Mouse (Mus musculus) heart, embryonic 16.5 days (tissue): ENCODE measurements at regions not wholly inside any gene's neighbourhood (a gene's known extent, or its start where the extent isn't known, plus 50 kb on each side); places are given as distances from the start of the nearest gene placed in this dataset. TPM values are rescaled to one million over a fixed set of nuclear protein-coding genes. Genes with fewer than 3 reads are reported as not detected.

Source experiments
- ATAC-seq: fragments of 200-750 bp; cut with Nextera tagmentation; replicated peaks from 2 replicates; pipeline ENCODE4 v1.8.0; 2017; ENCODE audit warnings: moderate number of reproducible peaks; ENCODE audit not compliant: insufficient read depth, low FRiP score; ENCODE audit errors: extremely low read depth
- H3K27ac ChIP-seq: fragments of 300-500 bp; sonication (generic); 2 replicates; pipeline ENCODE4 v1.5.1; 2014; ENCODE audit warnings: mild to moderate bottlenecking, low read length, control low read depth, moderate library complexity
- H3K27me3 ChIP-seq: fragments of 300-500 bp; sonication (generic); 2 replicates; pipeline ENCODE4 v1.6.1; 2014; ENCODE audit warnings: low read length, mixed read lengths; ENCODE audit not compliant: control insufficient read depth, insufficient read depth
- H3K36me3 ChIP-seq: fragments of 300-500 bp; sonication (generic); 2 replicates; pipeline ENCODE4 v1.6.1; 2014; ENCODE audit not compliant: control insufficient read depth, insufficient read depth
- H3K4me1 ChIP-seq: fragments of 300-500 bp; sonication (generic); 2 replicates; pipeline ENCODE4 v1.6.1; 2014; ENCODE audit warnings: low read length, mixed read lengths; ENCODE audit not compliant: control insufficient read depth, insufficient read depth
- H3K4me2 ChIP-seq: fragments of 300-500 bp; sonication (generic); 2 replicates; pipeline ENCODE4 v1.6.1; 2014; ENCODE audit warnings: low read depth, mild to moderate bottlenecking, control low read depth, low read length
- H3K4me3 ChIP-seq: fragments of 300-500 bp; sonication (generic); 2 replicates; pipeline ENCODE4 v1.5.1; 2014; ENCODE audit warnings: mild to moderate bottlenecking, control low read depth, low read length
- H3K9ac ChIP-seq: fragments of 300-500 bp; sonication (generic); 2 replicates; pipeline ENCODE4 v1.6.1; 2014; ENCODE audit warnings: low read length, control low read depth
- H3K9me3 ChIP-seq: fragments of 300-500 bp; sonication (generic); replicated peaks from 2 replicates; pipeline ENCODE4 v1.6.1; 2016; ENCODE audit warnings: low read length; ENCODE audit not compliant: control insufficient read depth
- WGBS: fragments of 180-500 bp; shearing (Covaris S2); extraction: QIAGEN DNeasy Blood & Tissue Kit; methylation state at CpG from one replicate; pipeline ENCODE4 v1.1.7; 2014; 5-methylcytosine and 5-hydroxymethylcytosine counted together
- microRNA-seq: library from miRNA; unstranded; fragments of <30 nt; microRNA quantifications from one replicate; pipeline ENCODE4, GENCODE M21; 2017

GRCm38 (mm10) chr13:70903150-70903549 is 61.5 kb upstream of the Adamts16 start:
- Histone ChIP-seq H3K4me2 (no peak overlapping the region), H3K27ac (no peak overlapping the region), H3K27me3 (no peaks in the 10 kb centered on the region), H3K4me3 (no peak overlapping the region), H3K9ac (no peak overlapping the region), H3K4me1 (no peaks in the 10 kb centered on the region), H3K36me3 (no peaks in the 10 kb centered on the region), H3K9me3 (no peaks in the 10 kb centered on the region)
- 83% methylated on average over 2 of the region's 2 CpGs for WGBS
- ATAC-seq = no peak

- Histone ChIP-seq H3K4me1 (no peaks in the 10 kb centered on the region), H3K9me3 (no peaks in the 10 kb centered on the region), H3K27me3 (no peaks in the 10 kb centered on the region), H3K4me2 (no peak overlapping the region), H3K9ac (no peak overlapping the region), H3K27ac (no peak overlapping the region), H3K36me3 (no peaks in the 10 kb centered on the region), H3K4me3 (no peak overlapping the region)
- 51% methylated on average over 10 of the region's 10 CpGs for WGBS
- no peak for ATAC-seq
Measured at GRCm38 (mm10) chr13:70902727-70903126, 61.1 kb upstream of the Adamts16 start.

GRCm38 (mm10) chr13:70891634-70892033 is 50.0 kb upstream of the Adamts16 start:
- Histone ChIP-seq H3K4me3 (no peak overlapping the region), H3K27me3 (no peaks in the 10 kb centered on the region), H3K9me3 (no peaks in the 10 kb centered on the region), H3K4me1 (no peaks in the 10 kb centered on the region), H3K4me2 (no peak overlapping the region), H3K9ac (no peak overlapping the region), H3K27ac (no peak overlapping the region), H3K36me3 (no peaks in the 10 kb centered on the region)
- ATAC-seq = no peak
- WGBS = 54% methylated on average over 5 of the region's 5 CpGs

Small RNAs in the stretch of these regions (microRNA-seq; reads per million reads assigned to microRNA genes)
- gene Mir466f-4 = not detected
